Mouse (Mus musculus) midbrain, embryonic 13.5 days (tissue): ENCODE measurements around the gene Ky. TPM values are rescaled to one million over a fixed set of nuclear protein-coding genes. Genes with fewer than 3 reads are reported as not detected.

Source experiments
- ATAC-seq: fragments of 200-750 bp; cut with Nextera tagmentation; 2 replicates; pipeline ENCODE4 v1.8.0; 2017; ENCODE audit warnings: mild to moderate bottlenecking, moderate TSS enrichment, moderate library complexity
- H3K27ac ChIP-seq: fragments of 300-500 bp; sonication (generic); 2 replicates; pipeline ENCODE4 v1.5.1; 2015; ENCODE audit warnings: inconsistent platforms, mild to moderate bottlenecking, moderate library complexity
- H3K27me3 ChIP-seq: fragments of 300-500 bp; sonication (generic); 2 replicates; pipeline ENCODE4 v1.6.1; 2015; ENCODE audit warnings: mild to moderate bottlenecking, inconsistent platforms
- H3K36me3 ChIP-seq: fragments of 300-500 bp; sonication (generic); 2 replicates; pipeline ENCODE4 v1.6.1; 2015; ENCODE audit warnings: mild to moderate bottlenecking, inconsistent platforms
- H3K4me1 ChIP-seq: fragments of 300-500 bp; sonication (generic); replicated peaks from 2 replicates; pipeline ENCODE4 v1.6.1; 2015; ENCODE audit warnings: inconsistent platforms
- H3K4me2 ChIP-seq: fragments of 300-500 bp; sonication (generic); replicated peaks from 2 replicates; pipeline ENCODE4 v1.6.1; 2015; ENCODE audit warnings: moderate library complexity, mild to moderate bottlenecking, inconsistent platforms
- H3K4me3 ChIP-seq: fragments of 300-500 bp; sonication (generic); replicated peaks from 2 replicates; pipeline ENCODE4 v1.5.1; 2015; ENCODE audit warnings: mild to moderate bottlenecking, inconsistent platforms
- H3K9ac ChIP-seq: fragments of 300-500 bp; sonication (generic); replicated peaks from 2 replicates; pipeline ENCODE4 v1.6.1; 2015; ENCODE audit warnings: mild to moderate bottlenecking, inconsistent platforms
- H3K9me3 ChIP-seq: fragments of 300-500 bp; sonication (generic); 2 replicates; pipeline ENCODE4 v1.6.1; 2016; ENCODE audit warnings: mild to moderate bottlenecking, inconsistent platforms
- WGBS: fragments of 180-500 bp; shearing (Covaris S2); methylation state at CpG from one replicate; pipeline ENCODE4 v1.1.7; 2015; 5-methylcytosine and 5-hydroxymethylcytosine counted together
- polyA plus RNA-seq: library from polyadenylated mRNA; unstranded; fragments of >200 nt; fragmentation: Nextera tagmentation; extraction: Ambion mirVana; gene quantifications from 2 replicates; pipeline ENCODE4 v1.2.1, GENCODE M21; 2015

Gene Ky
- polyA plus RNA-seq, 1 experiment from 2014 or later = 0.32 TPM

- H3K9me3 ChIP-seq = no peaks in the 10 kb centered on the region
- H3K4me2 ChIP-seq = no peak overlapping the region
- H3K27me3 ChIP-seq = no peaks in the 10 kb centered on the region
- 93% methylated on average over 5 of the region's 5 CpGs for WGBS
- no peak for ATAC-seq
- H3K36me3 ChIP-seq = no peaks in the 10 kb centered on the region
- no peak overlapping the region for H3K4me3 ChIP-seq
- H3K27ac ChIP-seq = no peak overlapping the region
- no peak overlapping the region for H3K9ac ChIP-seq
- H3K4me1 ChIP-seq = peaks cover 7% of the 10 kb centered on the region; the same call in 1 of the 2 replicates
Observed at GRCm38 (mm10) chr9:102577480-102577879, 71.9 kb downstream of the Ky start.

- H3K27me3 ChIP-seq = no peaks in the 10 kb centered on the region
- WGBS = 81% methylated on average over 12 of the region's 12 CpGs
- H3K4me2 ChIP-seq = no peak overlapping the region
- no peak for ATAC-seq
- H3K4me1 ChIP-seq = no peaks in the 10 kb centered on the region
- H3K9ac ChIP-seq = no peak overlapping the region
- H3K9me3 ChIP-seq = no peaks in the 10 kb centered on the region
- H3K36me3 ChIP-seq = peaks cover 29% of the 10 kb centered on the region
- H3K27ac ChIP-seq = no peak overlapping the region
- no peak overlapping the region for H3K4me3 ChIP-seq
Observed at GRCm38 (mm10) chr9:102581921-102582469, 76.4 kb downstream of the Ky start.

- ATAC-seq = no peak
- no peak overlapping the region for H3K27ac ChIP-seq
- no peaks in the 10 kb centered on the region for H3K9me3 ChIP-seq
- H3K4me2 ChIP-seq = no peak overlapping the region
- H3K4me3 ChIP-seq = no peak overlapping the region
- H3K36me3 ChIP-seq = peaks cover 48% of the 10 kb centered on the region
- no peaks in the 10 kb centered on the region for H3K4me1 ChIP-seq
- H3K9ac ChIP-seq = no peak overlapping the region
- 80% methylated on average over 5 of the region's 5 CpGs for WGBS
- H3K27me3 ChIP-seq = no peaks in the 10 kb centered on the region
Observed at GRCm38 (mm10) chr9:102587347-102587746, 81.8 kb downstream of the Ky start.

- Histone ChIP-seq H3K36me3 (peaks cover 41% of the 10 kb centered on the region), H3K4me2 (no peak overlapping the region)
- ATAC-seq = 0 out of 2 replicates have a peak, but pooled peaks have one; percentile 20
Observed at GRCm38 (mm10) chr9:102594667-102595393, 89.3 kb downstream of the Ky start.

More at GRCm38 (mm10) chr9:102594667-102595393, 89.3 kb downstream of the Ky start:
- no peaks in the 10 kb centered on the region for H3K27me3 ChIP-seq
- no peak overlapping the region for H3K27ac ChIP-seq
- no peak overlapping the region for H3K9ac ChIP-seq
- peaks cover 7% of the 10 kb centered on the region for H3K4me1 ChIP-seq
- no peak overlapping the region for H3K4me3 ChIP-seq
- 35% methylated on average over 6 of the region's 6 CpGs for WGBS
- no peaks in the 10 kb centered on the region for H3K9me3 ChIP-seq

Other genes with a start within 250 kb of the Ky start
- 62.9 and 66.2 TPM in 2 replicates for gene Ephb1, start 151.1 kb upstream of the Ky start, polyA plus RNA-seq
- 179 and 203 TPM in 2 replicates for gene Anapc13, start 120.5 kb downstream of the Ky start, polyA plus RNA-seq
- 48.3 and 51.6 TPM in 2 replicates for gene Cep63, start 120.8 kb downstream of the Ky start, polyA plus RNA-seq
- gene Amotl2, start 210.9 kb downstream of the Ky start, polyA plus RNA-seq = 65.0 and 80.6 TPM in 2 replicates